Mouse (Mus musculus): ENCODE data around the gene Cs. TPM values are rescaled to one million over a fixed set of nuclear protein-coding genes. Genes with fewer than 3 reads are reported as not detected.

Gene Cs
- polyA plus RNA-seq, 1 experiment from 2014 or later: 259 TPM

GRCm38 (mm10) chr10:128377940-128378448, 40.5 kb downstream of the Cs start:
- H3K4me3 ChIP-seq (replicated peaks; ENCODE audit: low read length): peak overlapping the region; percentile 95
- H3K4me2 ChIP-seq (ENCODE audit: low read length): peak overlapping the region; percentile 82
- peak overlapping the region; percentile 99 for H3K9ac ChIP-seq (replicated peaks; ENCODE audit: low read depth, low read length)
- WGBS: 54% methylated on average over 14 of the region's 14 CpGs
- no peaks in the 10 kb centered on the region for H3K27me3 ChIP-seq (replicated peaks; ENCODE audit: control insufficient read depth, insufficient read depth, low read length)
- no peak for ATAC-seq
- H3K27ac ChIP-seq (ENCODE audit: low read length): peak overlapping the region; percentile 96
- H3K4me1 ChIP-seq (replicated peaks; ENCODE audit: control insufficient read depth, insufficient read depth, low read length): peaks cover 24% of the 10 kb centered on the region
- peaks cover 26% of the 10 kb centered on the region for H3K36me3 ChIP-seq (ENCODE audit: control insufficient read depth, insufficient read depth)
- H3K9me3 ChIP-seq (ENCODE audit: control insufficient read depth, low read length): no peaks in the 10 kb centered on the region

- no peak overlapping the region; the same call in 1 of the 2 replicates for H3K27ac ChIP-seq (ENCODE audit: low read length)
- 36% methylated on average over 3 of the region's 3 CpGs for WGBS
- H3K9ac ChIP-seq (replicated peaks; ENCODE audit: low read depth, low read length): no peak overlapping the region; the same call in 1 of the 2 replicates
- H3K4me3 ChIP-seq (replicated peaks; ENCODE audit: low read length): peak overlapping the region; percentile 95
- H3K36me3 ChIP-seq (ENCODE audit: control insufficient read depth, insufficient read depth): peaks cover 30% of the 10 kb centered on the region
- no peaks in the 10 kb centered on the region for H3K27me3 ChIP-seq (replicated peaks; ENCODE audit: control insufficient read depth, insufficient read depth, low read length)
- H3K4me2 ChIP-seq (ENCODE audit: low read length): peak overlapping the region; percentile 82
- no peak for ATAC-seq
- peaks cover 24% of the 10 kb centered on the region for H3K4me1 ChIP-seq (replicated peaks; ENCODE audit: control insufficient read depth, insufficient read depth, low read length)
- H3K9me3 ChIP-seq (ENCODE audit: control insufficient read depth, low read length): no peaks in the 10 kb centered on the region
These were observed 40.9 kb downstream of the Cs start for GRCm38 (mm10) chr10:128378462-128378861.

- no peak for ATAC-seq
- Histone ChIP-seq H3K27ac (ENCODE audit: low read length) (no peak overlapping the region), H3K4me2 (ENCODE audit: low read length) (no peak overlapping the region), H3K4me3 (replicated peaks; ENCODE audit: low read length) (no peak overlapping the region), H3K9me3 (ENCODE audit: control insufficient read depth, low read length) (no peaks in the 10 kb centered on the region), H3K27me3 (replicated peaks; ENCODE audit: control insufficient read depth, insufficient read depth, low read length) (no peaks in the 10 kb centered on the region), H3K9ac (replicated peaks; ENCODE audit: low read depth, low read length) (no peak overlapping the region), H3K36me3 (ENCODE audit: control insufficient read depth, insufficient read depth) (peaks cover 36% of the 10 kb centered on the region), H3K4me1 (replicated peaks; ENCODE audit: control insufficient read depth, insufficient read depth, low read length) (peaks cover 24% of the 10 kb centered on the region)
- 88% methylated on average over 7 of the region's 7 CpGs for WGBS
These were observed 41.7 kb downstream of the Cs start for GRCm38 (mm10) chr10:128379260-128379659.

GRCm38 (mm10) chr10:128380565-128380964, 43.0 kb downstream of the Cs start:
- Histone ChIP-seq H3K4me3 (replicated peaks; ENCODE audit: low read length) (no peak overlapping the region), H3K27me3 (replicated peaks; ENCODE audit: control insufficient read depth, insufficient read depth, low read length) (no peaks in the 10 kb centered on the region), H3K27ac (ENCODE audit: low read length) (no peak overlapping the region), H3K9me3 (ENCODE audit: control insufficient read depth, low read length) (no peaks in the 10 kb centered on the region), H3K36me3 (ENCODE audit: control insufficient read depth, insufficient read depth) (peaks cover 45% of the 10 kb centered on the region), H3K9ac (replicated peaks; ENCODE audit: low read depth, low read length) (no peak overlapping the region), H3K4me2 (ENCODE audit: low read length) (no peak overlapping the region), H3K4me1 (replicated peaks; ENCODE audit: control insufficient read depth, insufficient read depth, low read length) (peaks cover 24% of the 10 kb centered on the region)
- ATAC-seq: no peak
- 90% methylated on average over 5 of the region's 5 CpGs for WGBS

- H3K4me3 ChIP-seq (replicated peaks; ENCODE audit: low read length): no peak overlapping the region
- H3K4me2 ChIP-seq (ENCODE audit: low read length): no peak overlapping the region
- no peak overlapping the region for H3K27ac ChIP-seq (ENCODE audit: low read length)
- peaks cover 15% of the 10 kb centered on the region for H3K4me1 ChIP-seq (replicated peaks; ENCODE audit: control insufficient read depth, insufficient read depth, low read length)
- no peak for ATAC-seq
- H3K36me3 ChIP-seq (ENCODE audit: control insufficient read depth, insufficient read depth): peaks cover 56% of the 10 kb centered on the region
- H3K27me3 ChIP-seq (replicated peaks; ENCODE audit: control insufficient read depth, insufficient read depth, low read length): no peaks in the 10 kb centered on the region
- 89% methylated on average over 8 of the region's 8 CpGs for WGBS
- no peak overlapping the region for H3K9ac ChIP-seq (replicated peaks; ENCODE audit: low read depth, low read length)
- H3K9me3 ChIP-seq (ENCODE audit: control insufficient read depth, low read length): no peaks in the 10 kb centered on the region
These were observed 44.9 kb downstream of the Cs start for GRCm38 (mm10) chr10:128382482-128382881.

- Histone ChIP-seq H3K4me2 (ENCODE audit: low read length) (no peak overlapping the region), H3K27me3 (replicated peaks; ENCODE audit: control insufficient read depth, insufficient read depth, low read length) (no peaks in the 10 kb centered on the region), H3K4me3 (replicated peaks; ENCODE audit: low read length) (no peak overlapping the region), H3K4me1 (replicated peaks; ENCODE audit: control insufficient read depth, insufficient read depth, low read length) (no peaks in the 10 kb centered on the region), H3K9ac (replicated peaks; ENCODE audit: low read depth, low read length) (no peak overlapping the region), H3K36me3 (ENCODE audit: control insufficient read depth, insufficient read depth) (peaks cover 77% of the 10 kb centered on the region), H3K9me3 (ENCODE audit: control insufficient read depth, low read length) (no peaks in the 10 kb centered on the region), H3K27ac (ENCODE audit: low read length) (no peak overlapping the region)
- WGBS: 87% methylated on average over 7 of the region's 7 CpGs
- no peak for ATAC-seq
These were observed 48.4 kb downstream of the Cs start for GRCm38 (mm10) chr10:128385902-128386301.

- no peaks in the 10 kb centered on the region for H3K4me1 ChIP-seq (replicated peaks; ENCODE audit: control insufficient read depth, insufficient read depth, low read length)
- no peaks in the 10 kb centered on the region for H3K27me3 ChIP-seq (replicated peaks; ENCODE audit: control insufficient read depth, insufficient read depth, low read length)
- H3K9me3 ChIP-seq (ENCODE audit: control insufficient read depth, low read length): no peaks in the 10 kb centered on the region
- no peak overlapping the region for H3K9ac ChIP-seq (replicated peaks; ENCODE audit: low read depth, low read length)
- no peak overlapping the region for H3K27ac ChIP-seq (ENCODE audit: low read length)
- 87% methylated on average over 14 of the region's 14 CpGs for WGBS
- no peak overlapping the region for H3K4me2 ChIP-seq (ENCODE audit: low read length)
- no peak for ATAC-seq
- peaks cover 62% of the 10 kb centered on the region for H3K36me3 ChIP-seq (ENCODE audit: control insufficient read depth, insufficient read depth)
- no peak overlapping the region for H3K4me3 ChIP-seq (replicated peaks; ENCODE audit: low read length)
These were observed 51.4 kb downstream of the Cs start for GRCm38 (mm10) chr10:128388941-128389340.

GRCm38 (mm10) chr10:128389570-128389969, 52.0 kb downstream of the Cs start:
- ATAC-seq: no peak
- Histone ChIP-seq H3K4me2 (ENCODE audit: low read length) (no peak overlapping the region), H3K27me3 (replicated peaks; ENCODE audit: control insufficient read depth, insufficient read depth, low read length) (no peaks in the 10 kb centered on the region), H3K36me3 (ENCODE audit: control insufficient read depth, insufficient read depth) (peaks cover 61% of the 10 kb centered on the region), H3K9me3 (ENCODE audit: control insufficient read depth, low read length) (no peaks in the 10 kb centered on the region), H3K9ac (replicated peaks; ENCODE audit: low read depth, low read length) (no peak overlapping the region), H3K4me1 (replicated peaks; ENCODE audit: control insufficient read depth, insufficient read depth, low read length) (no peaks in the 10 kb centered on the region), H3K4me3 (replicated peaks; ENCODE audit: low read length) (no peak overlapping the region), H3K27ac (ENCODE audit: low read length) (no peak overlapping the region)
- WGBS: 85% methylated on average over 6 of the region's 6 CpGs

GRCm38 (mm10) chr10:128390366-128390765, 52.8 kb downstream of the Cs start:
- WGBS: 87% methylated on average over 12 of the region's 12 CpGs
- no peaks in the 10 kb centered on the region for H3K4me1 ChIP-seq (replicated peaks; ENCODE audit: control insufficient read depth, insufficient read depth, low read length)
- no peak overlapping the region for H3K27ac ChIP-seq (ENCODE audit: low read length)
- H3K9ac ChIP-seq (replicated peaks; ENCODE audit: low read depth, low read length): no peak overlapping the region
- H3K9me3 ChIP-seq (ENCODE audit: control insufficient read depth, low read length): no peaks in the 10 kb centered on the region
- no peak overlapping the region for H3K4me3 ChIP-seq (replicated peaks; ENCODE audit: low read length)
- no peak overlapping the region for H3K4me2 ChIP-seq (ENCODE audit: low read length)
- no peaks in the 10 kb centered on the region for H3K27me3 ChIP-seq (replicated peaks; ENCODE audit: control insufficient read depth, insufficient read depth, low read length)
- no peak for ATAC-seq
- H3K36me3 ChIP-seq (ENCODE audit: control insufficient read depth, insufficient read depth): peaks cover 54% of the 10 kb centered on the region

GRCm38 (mm10) chr10:128391850-128392249, 54.3 kb downstream of the Cs start:
- Histone ChIP-seq H3K27ac (ENCODE audit: low read length) (no peak overlapping the region), H3K9ac (replicated peaks; ENCODE audit: low read depth, low read length) (no peak overlapping the region), H3K4me1 (replicated peaks; ENCODE audit: control insufficient read depth, insufficient read depth, low read length) (no peaks in the 10 kb centered on the region), H3K36me3 (ENCODE audit: control insufficient read depth, insufficient read depth) (peaks cover 47% of the 10 kb centered on the region), H3K9me3 (ENCODE audit: control insufficient read depth, low read length) (no peaks in the 10 kb centered on the region), H3K4me3 (replicated peaks; ENCODE audit: low read length) (no peak overlapping the region), H3K27me3 (replicated peaks; ENCODE audit: control insufficient read depth, insufficient read depth, low read length) (no peaks in the 10 kb centered on the region), H3K4me2 (ENCODE audit: low read length) (no peak overlapping the region)
- no peak for ATAC-seq
- WGBS: 86% methylated on average over 6 of the region's 6 CpGs

Data from forebrain, embryonic 16.5 days (tissue).